Mouse (Mus musculus): ENCODE data around the gene St6gal2. TPM values are rescaled to one million over a fixed set of nuclear protein-coding genes. Genes with fewer than 3 reads are reported as not detected.

Gene St6gal2
- total and polyA plus RNA-seq, 3 experiments, result not detected

- TF ChIP-seq MYC (IDR thresholded peaks at IDR 0.05; ENCODE audit: low read depth, low read length) (no peak), RCOR1 (IDR thresholded peaks at IDR 0.05; ENCODE audit: low read depth, low read length) (no peak), USF1 (IDR thresholded peaks at IDR 0.05; ENCODE audit: low read depth, low read length) (no peak), POLR2A (IDR thresholded peaks at IDR 0.05; ENCODE audit: control insufficient read depth in 1 of 2, insufficient read depth in 1 of 2, low read depth in 1 of 2, low read length in 2 of 2, poor library complexity in 1 of 2) (no peak), ELF1 (IDR thresholded peaks at IDR 0.05; ENCODE audit: low read depth, low read length) (no peak), POLR2AphosphoS5 (IDR thresholded peaks at IDR 0.05; ENCODE audit: borderline replicate concordance, low read depth, low read length) (no peak), GATA1 (IDR thresholded peaks at IDR 0.05; ENCODE audit: low read depth, low read length) (no peak), CHD2 (IDR thresholded peaks at IDR 0.05; ENCODE audit: low read length) (no peak), SMC3 (IDR thresholded peaks at IDR 0.05; ENCODE audit: low read depth, low read length) (no peak), ZMIZ1 (IDR thresholded peaks at IDR 0.05; ENCODE audit: low read depth, low read length) (no peak), E2F4 (IDR thresholded peaks at IDR 0.05; ENCODE audit: borderline replicate concordance, low read depth, low read length) (no peak), MEF2A (IDR thresholded peaks at IDR 0.05; ENCODE audit: extremely low read depth, insufficient replicate concordance, low read depth, low read length, poor library complexity, severe bottlenecking) (no peak), HCFC1 (IDR thresholded peaks at IDR 0.05; ENCODE audit: low read depth, low read length) (no peak), GABPA (IDR thresholded peaks at IDR 0.05; ENCODE audit: low read depth, low read length) (no peak), SIN3A (IDR thresholded peaks at IDR 0.05; ENCODE audit: low read length) (no peak), MAX (IDR thresholded peaks at IDR 0.05; ENCODE audit: low read length) (no peak), UBTF (IDR thresholded peaks at IDR 0.05; ENCODE audit: borderline replicate concordance, insufficient read depth, low read depth, low read length) (no peak), MYB (IDR thresholded peaks at IDR 0.05; ENCODE audit: low read depth, low read length) (no peak)
- Histone ChIP-seq H3K79me2 (ENCODE audit: control insufficient read depth, insufficient read depth, low read length, poor library complexity) (no peaks in the 10 kb centered on the region), H3K9ac (ENCODE audit: control insufficient read depth, low read depth, low read length, poor library complexity, severe bottlenecking) (no peak overlapping the region), H3K36me3 (ENCODE audit: control insufficient read depth in 1 of 2, insufficient read depth in 2 of 2, low read length in 2 of 2) (no peaks in the 10 kb centered on the region), H3K27ac (ENCODE audit: control insufficient read depth, low read depth, low read length) (no peak overlapping the region), H3K9me3 (replicated peaks; ENCODE audit: insufficient read depth, low read length) (no peaks in the 10 kb centered on the region), H3K4me3 (ENCODE audit: control insufficient read depth in 1 of 2, insufficient read depth in 1 of 2, low read depth in 2 of 2, low read length in 2 of 2) (no peak overlapping the region), H3K27me3 (ENCODE audit: control insufficient read depth in 1 of 2, insufficient read depth in 2 of 2, low read length in 2 of 2) (no peaks in the 10 kb centered on the region), H3K4me1 (ENCODE audit: control insufficient read depth in 1 of 2, insufficient read depth in 2 of 2, low read length in 2 of 2) (no peaks in the 10 kb centered on the region)
- no peak for DNase-seq (ENCODE audit: low read depth, low spot score)
Measured at GRCm38 (mm10) chr17:55484108-55484870, 39.1 kb downstream of the St6gal2 start.

GRCm38 (mm10) chr17:55531872-55532271 lies 86.7 kb downstream of the St6gal2 start:
- Histone ChIP-seq H3K4me1 (ENCODE audit: control insufficient read depth in 1 of 2, insufficient read depth in 2 of 2, low read length in 2 of 2) (no peaks in the 10 kb centered on the region), H3K9me3 (replicated peaks; ENCODE audit: insufficient read depth, low read length) (no peaks in the 10 kb centered on the region), H3K79me2 (ENCODE audit: control insufficient read depth, insufficient read depth, low read length, poor library complexity) (no peaks in the 10 kb centered on the region), H3K4me3 (ENCODE audit: control insufficient read depth in 1 of 2, insufficient read depth in 1 of 2, low read depth in 2 of 2, low read length in 2 of 2) (no peak overlapping the region), H3K36me3 (ENCODE audit: control insufficient read depth in 1 of 2, insufficient read depth in 2 of 2, low read length in 2 of 2) (no peaks in the 10 kb centered on the region), H3K9ac (ENCODE audit: control insufficient read depth, low read depth, low read length, poor library complexity, severe bottlenecking) (no peak overlapping the region), H3K27me3 (ENCODE audit: control insufficient read depth in 1 of 2, insufficient read depth in 2 of 2, low read length in 2 of 2) (no peaks in the 10 kb centered on the region), H3K27ac (ENCODE audit: control insufficient read depth, low read depth, low read length) (no peak overlapping the region)
- no peak for DNase-seq (ENCODE audit: low read depth, low spot score)
- no peak for TF ChIP-seq MEF2A (IDR thresholded peaks at IDR 0.05; ENCODE audit: extremely low read depth, insufficient replicate concordance, low read depth, low read length, poor library complexity, severe bottlenecking)
- no peak for TF ChIP-seq ZMIZ1 (IDR thresholded peaks at IDR 0.05; ENCODE audit: low read depth, low read length)
- no peak for TF ChIP-seq SIN3A (IDR thresholded peaks at IDR 0.05; ENCODE audit: low read length)
- no peak for TF ChIP-seq USF2 (IDR thresholded peaks at IDR 0.05; ENCODE audit: borderline replicate concordance in 1 of 2, insufficient read depth in 1 of 2, low read depth in 1 of 2, low read length in 2 of 2)
- no peak for TF ChIP-seq MYC (IDR thresholded peaks at IDR 0.05; ENCODE audit: low read depth, low read length)
- no peak for TF ChIP-seq TAL1 (IDR thresholded peaks at IDR 0.05; ENCODE audit: low read length)
- no peak for TF ChIP-seq MXI1 (IDR thresholded peaks at IDR 0.05; ENCODE audit: low read depth, low read length)
- no peak for TF ChIP-seq MAZ (IDR thresholded peaks at IDR 0.05; ENCODE audit: low read depth, low read length)
- TF ChIP-seq TBP (IDR thresholded peaks at IDR 0.05; ENCODE audit: low read depth, low read length), result no peak
- TF ChIP-seq NRF1 (IDR thresholded peaks at IDR 0.05; ENCODE audit: insufficient read depth, low read depth, low read length, poor library complexity, severe bottlenecking), result no peak
- TF ChIP-seq SMC3 (IDR thresholded peaks at IDR 0.05; ENCODE audit: low read depth, low read length), result no peak
- TF ChIP-seq ZC3H11A (IDR thresholded peaks at IDR 0.05; ENCODE audit: low read depth, low read length), result no peak
- no peak for TF ChIP-seq CHD1 (IDR thresholded peaks at IDR 0.05; ENCODE audit: low read depth, low read length)
- no peak for TF ChIP-seq GABPA (IDR thresholded peaks at IDR 0.05; ENCODE audit: low read depth, low read length)
- no peak for TF ChIP-seq NELFE (IDR thresholded peaks at IDR 0.05; ENCODE audit: low read depth, low read length)
- no peak for TF ChIP-seq RCOR1 (IDR thresholded peaks at IDR 0.05; ENCODE audit: low read depth, low read length)
- no peak for TF ChIP-seq E2F4 (IDR thresholded peaks at IDR 0.05; ENCODE audit: borderline replicate concordance, low read depth, low read length)
